Mouse (Mus musculus) heart, embryonic 16.5 days (tissue): ENCODE data around the gene Hmx3. TPM values are rescaled to one million over a fixed set of nuclear protein-coding genes. Genes with fewer than 3 reads are reported as not detected.

Experiments
- ATAC-seq: fragments of 200-750 bp; cut with Nextera tagmentation; replicated peaks from 2 replicates; pipeline ENCODE4 v1.8.0; 2017; ENCODE audit warnings: moderate number of reproducible peaks; ENCODE audit not compliant: insufficient read depth, low FRiP score; ENCODE audit errors: extremely low read depth
- H3K27ac ChIP-seq: fragments of 300-500 bp; sonication (generic); 2 replicates; pipeline ENCODE4 v1.5.1; 2014; ENCODE audit warnings: mild to moderate bottlenecking, low read length, control low read depth, moderate library complexity
- H3K27me3 ChIP-seq: fragments of 300-500 bp; sonication (generic); 2 replicates; pipeline ENCODE4 v1.6.1; 2014; ENCODE audit warnings: low read length, mixed read lengths; ENCODE audit not compliant: control insufficient read depth, insufficient read depth
- H3K36me3 ChIP-seq: fragments of 300-500 bp; sonication (generic); 2 replicates; pipeline ENCODE4 v1.6.1; 2014; ENCODE audit not compliant: control insufficient read depth, insufficient read depth
- H3K4me1 ChIP-seq: fragments of 300-500 bp; sonication (generic); 2 replicates; pipeline ENCODE4 v1.6.1; 2014; ENCODE audit warnings: low read length, mixed read lengths; ENCODE audit not compliant: control insufficient read depth, insufficient read depth
- H3K4me2 ChIP-seq: fragments of 300-500 bp; sonication (generic); 2 replicates; pipeline ENCODE4 v1.6.1; 2014; ENCODE audit warnings: low read depth, mild to moderate bottlenecking, control low read depth, low read length
- H3K4me3 ChIP-seq: fragments of 300-500 bp; sonication (generic); 2 replicates; pipeline ENCODE4 v1.5.1; 2014; ENCODE audit warnings: mild to moderate bottlenecking, control low read depth, low read length
- H3K9ac ChIP-seq: fragments of 300-500 bp; sonication (generic); 2 replicates; pipeline ENCODE4 v1.6.1; 2014; ENCODE audit warnings: low read length, control low read depth
- H3K9me3 ChIP-seq: fragments of 300-500 bp; sonication (generic); replicated peaks from 2 replicates; pipeline ENCODE4 v1.6.1; 2016; ENCODE audit warnings: low read length; ENCODE audit not compliant: control insufficient read depth
- WGBS: fragments of 180-500 bp; shearing (Covaris S2); extraction: QIAGEN DNeasy Blood & Tissue Kit; methylation state at CpG from one replicate; pipeline ENCODE4 v1.1.7; 2014; 5-methylcytosine and 5-hydroxymethylcytosine counted together
- polyA plus RNA-seq: library from polyadenylated mRNA; unstranded; fragments of >200 nt; fragmentation: Nextera tagmentation; extraction: Ambion mirVana; gene quantifications from 2 replicates; pipeline ENCODE4 v1.2.1, GENCODE M21; 2015

Gene Hmx3
- polyA plus RNA-seq, 1 experiment from 2014 or later: 0.16 TPM

- no peak overlapping the region for H3K27ac ChIP-seq
- WGBS: 22% methylated on average over 9 of the region's 9 CpGs
- H3K9ac ChIP-seq: no peak overlapping the region
- H3K4me2 ChIP-seq: no peak overlapping the region
- no peaks in the 10 kb centered on the region for H3K4me1 ChIP-seq
- no peaks in the 10 kb centered on the region for H3K36me3 ChIP-seq
- H3K9me3 ChIP-seq: no peaks in the 10 kb centered on the region
- no peak for ATAC-seq
- H3K27me3 ChIP-seq: no peaks in the 10 kb centered on the region
- H3K4me3 ChIP-seq: no peak overlapping the region
These were observed 39.5 kb downstream of the Hmx3 start for GRCm38 (mm10) chr7:131582178-131582577.

GRCm38 (mm10) chr7:131585551-131585950 lies 42.9 kb downstream of the Hmx3 start:
- H3K27ac ChIP-seq: no peak overlapping the region
- no peaks in the 10 kb centered on the region for H3K9me3 ChIP-seq
- ATAC-seq: no peak
- H3K4me2 ChIP-seq: no peak overlapping the region
- H3K4me1 ChIP-seq: no peaks in the 10 kb centered on the region
- no peaks in the 10 kb centered on the region for H3K27me3 ChIP-seq
- H3K9ac ChIP-seq: no peak overlapping the region
- WGBS: 85% methylated on average over 5 of the region's 5 CpGs
- H3K4me3 ChIP-seq: no peak overlapping the region
- no peaks in the 10 kb centered on the region for H3K36me3 ChIP-seq

Other genes with a start within 250 kb of the Hmx3 start
- gene Cuzd1, start 220.6 kb upstream of the Hmx3 start, polyA plus RNA-seq: 0.54 and 0.63 TPM in 2 replicates
- gene Fam24b, start 213.4 kb upstream of the Hmx3 start, polyA plus RNA-seq: not detected in 2 replicates
- gene Fam24a, start 209.0 kb upstream of the Hmx3 start, polyA plus RNA-seq: not detected in 2 replicates
- 19.2 and 22.2 TPM in 2 replicates for gene 2310057M21Rik, start 180.1 kb upstream of the Hmx3 start, polyA plus RNA-seq
- 87.1 and 95.5 TPM in 2 replicates for gene Pstk, start 171.7 kb upstream of the Hmx3 start, polyA plus RNA-seq
- gene Ikzf5, start 132.3 kb upstream of the Hmx3 start, polyA plus RNA-seq: 7.9 and 9.2 TPM in 2 replicates
- 101 and 105 TPM in 2 replicates for gene Acadsb, start 132.3 kb upstream of the Hmx3 start, polyA plus RNA-seq
- not detected in 2 replicates for gene Hmx2, start 5.9 kb downstream of the Hmx3 start, polyA plus RNA-seq
- gene Bub3, start 17.4 kb downstream of the Hmx3 start, polyA plus RNA-seq: 135 and 144 TPM in 2 replicates